Mouse (Mus musculus) lung, embryonic 15.5 days (tissue): Measurements from ENCODE around the gene Dusp1. TPM values are rescaled to one million over a fixed set of nuclear protein-coding genes. Genes with fewer than 3 reads are reported as not detected.

Experiments used
- ATAC-seq: fragments of 200-750 bp; cut with Nextera tagmentation; 2 replicates; pipeline ENCODE4 v1.8.0; 2017; ENCODE audit warnings: moderate number of reproducible peaks, borderline replicate concordance; ENCODE audit not compliant: low FRiP score, low TSS enrichment; ENCODE audit errors: extremely low read depth
- H3K27ac ChIP-seq: fragments of 300-500 bp; sonication (generic); 2 replicates; pipeline ENCODE4 v1.5.1; 2015; ENCODE audit warnings: moderate library complexity, mild to moderate bottlenecking, inconsistent platforms
- H3K27me3 ChIP-seq: fragments of 300-500 bp; sonication (generic); 2 replicates; pipeline ENCODE4 v1.6.1; 2015; ENCODE audit warnings: inconsistent platforms
- H3K36me3 ChIP-seq: fragments of 300-500 bp; sonication (generic); 2 replicates; pipeline ENCODE4 v1.6.1; 2015; ENCODE audit warnings: inconsistent platforms
- H3K4me1 ChIP-seq: fragments of 300-500 bp; sonication (generic); 2 replicates; pipeline ENCODE4 v1.6.1; 2015; ENCODE audit warnings: inconsistent platforms
- H3K4me2 ChIP-seq: fragments of 300-500 bp; sonication (generic); 2 replicates; pipeline ENCODE4 v1.6.1; 2015; ENCODE audit warnings: inconsistent platforms, mild to moderate bottlenecking, moderate library complexity
- H3K4me3 ChIP-seq: fragments of 300-500 bp; sonication (generic); 2 replicates; pipeline ENCODE4 v1.5.1; 2015; ENCODE audit warnings: mild to moderate bottlenecking, inconsistent platforms
- H3K9ac ChIP-seq: fragments of 300-500 bp; sonication (generic); 2 replicates; pipeline ENCODE4 v1.6.1; 2015; ENCODE audit warnings: inconsistent platforms
- H3K9me3 ChIP-seq: fragments of 300-500 bp; sonication (generic); 2 replicates; pipeline ENCODE4 v1.6.1; 2016; ENCODE audit warnings: inconsistent platforms
- WGBS: fragments of 180-500 bp; shearing (Covaris S2); methylation state at CpG from one replicate; pipeline ENCODE4 v1.1.7; 2015; 5-methylcytosine and 5-hydroxymethylcytosine counted together
- polyA plus RNA-seq: library from polyadenylated mRNA; unstranded; fragments of >200 nt; fragmentation: Nextera tagmentation; extraction: Ambion mirVana; gene quantifications from 2 replicates; pipeline ENCODE4 v1.2.1, GENCODE M21; 2015

Dusp1 gene
- polyA plus RNA-seq, 1 experiment from 2014 or later, result 25.9 TPM

- H3K36me3 ChIP-seq, result no peaks in the 10 kb centered on the region
- peaks cover 13% of the 10 kb centered on the region for H3K4me1 ChIP-seq
- H3K27ac ChIP-seq, result no peak overlapping the region
- no peak overlapping the region for H3K9ac ChIP-seq
- no peak overlapping the region for H3K4me3 ChIP-seq
- no peak for ATAC-seq
- no peak overlapping the region for H3K4me2 ChIP-seq
- no peaks in the 10 kb centered on the region for H3K9me3 ChIP-seq
- 55% methylated on average over 3 of the region's 3 CpGs for WGBS
- no peaks in the 10 kb centered on the region for H3K27me3 ChIP-seq
Measured at GRCm38 (mm10) chr17:26553033-26553432, 8.9 kb downstream of the Dusp1 start.

- 84% methylated on average over 6 of the region's 6 CpGs for WGBS
- peaks cover 18% of the 10 kb centered on the region for H3K4me1 ChIP-seq
- H3K9me3 ChIP-seq, result no peaks in the 10 kb centered on the region
- H3K36me3 ChIP-seq, result no peaks in the 10 kb centered on the region
- H3K27ac ChIP-seq, result no peak overlapping the region
- H3K4me2 ChIP-seq, result no peak overlapping the region
- no peaks in the 10 kb centered on the region for H3K27me3 ChIP-seq
- no peak for ATAC-seq
- H3K4me3 ChIP-seq, result no peak overlapping the region
- no peak overlapping the region for H3K9ac ChIP-seq
Measured at GRCm38 (mm10) chr17:26551104-26551503, 10.8 kb downstream of the Dusp1 start.

- H3K4me3 ChIP-seq, result no peak overlapping the region
- no peak overlapping the region; the same call in 1 of the 2 replicates for H3K4me2 ChIP-seq
- H3K9me3 ChIP-seq, result no peaks in the 10 kb centered on the region
- WGBS, result 7% methylated on average over 12 of the region's 12 CpGs
- peaks cover 25% of the 10 kb centered on the region for H3K4me1 ChIP-seq
- peak; percentile 71; the same call in 1 of the 2 replicates for ATAC-seq
- H3K36me3 ChIP-seq, result no peaks in the 10 kb centered on the region
- no peaks in the 10 kb centered on the region for H3K27me3 ChIP-seq
- H3K27ac ChIP-seq, result peak overlapping the region; percentile 57; the same call in 1 of the 2 replicates
- H3K9ac ChIP-seq, result no peak overlapping the region
Measured at GRCm38 (mm10) chr17:26549148-26549809, 12.6 kb downstream of the Dusp1 start.

GRCm38 (mm10) chr17:26548566-26548965, 13.4 kb downstream of the Dusp1 start:
- H3K4me2 ChIP-seq, result no peak overlapping the region
- no peak overlapping the region for H3K4me3 ChIP-seq
- H3K9me3 ChIP-seq, result no peaks in the 10 kb centered on the region
- peak; percentile 23; the same call in 1 of the 2 replicates for ATAC-seq
- H3K27me3 ChIP-seq, result no peaks in the 10 kb centered on the region
- H3K4me1 ChIP-seq, result peaks cover 26% of the 10 kb centered on the region
- no peaks in the 10 kb centered on the region for H3K36me3 ChIP-seq
- peak overlapping the region; percentile 57 for H3K27ac ChIP-seq
- no peak overlapping the region for H3K9ac ChIP-seq
- 11% methylated on average over 5 of the region's 5 CpGs for WGBS

GRCm38 (mm10) chr17:26547771-26548170, 14.2 kb downstream of the Dusp1 start:
- WGBS, result 20% methylated on average over 7 of the region's 7 CpGs
- H3K4me2 ChIP-seq, result peak overlapping the region; percentile 10; the same call in 1 of the 2 replicates
- H3K36me3 ChIP-seq, result no peaks in the 10 kb centered on the region
- peak; percentile 66; the same call in 1 of the 2 replicates for ATAC-seq
- no peaks in the 10 kb centered on the region for H3K27me3 ChIP-seq
- no peak overlapping the region for H3K4me3 ChIP-seq
- peaks cover 26% of the 10 kb centered on the region for H3K4me1 ChIP-seq
- no peaks in the 10 kb centered on the region for H3K9me3 ChIP-seq
- no peak overlapping the region for H3K9ac ChIP-seq
- H3K27ac ChIP-seq, result peak overlapping the region; percentile 61

- Histone ChIP-seq H3K4me3 (no peak overlapping the region), H3K36me3 (no peaks in the 10 kb centered on the region), H3K9me3 (no peaks in the 10 kb centered on the region), H3K27ac (peak overlapping the region; percentile 53), H3K4me2 (no peak overlapping the region), H3K27me3 (no peaks in the 10 kb centered on the region), H3K4me1 (peaks cover 27% of the 10 kb centered on the region), H3K9ac (no peak overlapping the region)
- no peak for ATAC-seq
- WGBS, result 48% methylated on average over 8 of the region's 8 CpGs
Measured at GRCm38 (mm10) chr17:26544319-26544963, 17.5 kb downstream of the Dusp1 start.

GRCm38 (mm10) chr17:26540083-26540482, 21.8 kb downstream of the Dusp1 start:
- Histone ChIP-seq H3K9ac (no peak overlapping the region), H3K27ac (no peak overlapping the region), H3K4me2 (no peak overlapping the region), H3K4me1 (peaks cover 11% of the 10 kb centered on the region), H3K4me3 (no peak overlapping the region), H3K9me3 (no peaks in the 10 kb centered on the region), H3K36me3 (no peaks in the 10 kb centered on the region), H3K27me3 (no peaks in the 10 kb centered on the region)
- no peak for ATAC-seq
- 73% methylated on average over 5 of the region's 5 CpGs for WGBS

GRCm38 (mm10) chr17:26537722-26538471, 24.0 kb downstream of the Dusp1 start:
- Histone ChIP-seq H3K9ac (no peak overlapping the region), H3K27me3 (no peaks in the 10 kb centered on the region), H3K9me3 (no peaks in the 10 kb centered on the region), H3K4me3 (no peak overlapping the region), H3K4me1 (peaks cover 2% of the 10 kb centered on the region; the same call in 1 of the 2 replicates), H3K4me2 (no peak overlapping the region; the same call in 1 of the 2 replicates), H3K36me3 (no peaks in the 10 kb centered on the region), H3K27ac (no peak overlapping the region)
- ATAC-seq, result no peak
- 20% methylated on average over 6 of the region's 6 CpGs for WGBS

- Histone ChIP-seq H3K27me3 (no peaks in the 10 kb centered on the region), H3K27ac (no peak overlapping the region), H3K9ac (no peak overlapping the region), H3K4me1 (peaks cover 6% of the 10 kb centered on the region), H3K9me3 (no peaks in the 10 kb centered on the region), H3K4me2 (no peak overlapping the region), H3K4me3 (no peak overlapping the region), H3K36me3 (no peaks in the 10 kb centered on the region)
- no peak for ATAC-seq
- 63% methylated on average over 7 of the region's 7 CpGs for WGBS
Measured at GRCm38 (mm10) chr17:26535251-26536136, 26.4 kb downstream of the Dusp1 start.

- no peak overlapping the region for H3K27ac ChIP-seq
- WGBS, result 80% methylated on average over 5 of the region's 5 CpGs
- peaks cover 10% of the 10 kb centered on the region for H3K4me1 ChIP-seq
- H3K27me3 ChIP-seq, result no peaks in the 10 kb centered on the region
- no peak overlapping the region for H3K9ac ChIP-seq
- no peak for ATAC-seq
- H3K36me3 ChIP-seq, result no peaks in the 10 kb centered on the region
- no peak overlapping the region for H3K4me3 ChIP-seq
- H3K9me3 ChIP-seq, result no peaks in the 10 kb centered on the region
- no peak overlapping the region for H3K4me2 ChIP-seq
Measured at GRCm38 (mm10) chr17:26534695-26535094, 27.2 kb downstream of the Dusp1 start.

GRCm38 (mm10) chr17:26533871-26534372, 28.0 kb downstream of the Dusp1 start:
- Histone ChIP-seq H3K36me3 (no peaks in the 10 kb centered on the region), H3K27me3 (no peaks in the 10 kb centered on the region), H3K4me3 (no peak overlapping the region), H3K27ac (no peak overlapping the region), H3K9me3 (no peaks in the 10 kb centered on the region), H3K4me1 (peaks cover 12% of the 10 kb centered on the region), H3K4me2 (no peak overlapping the region), H3K9ac (no peak overlapping the region)
- no peak for ATAC-seq
- WGBS, result 64% methylated on average over 5 of the region's 5 CpGs
